Mouse (Mus musculus): ENCODE measurements around the gene Ebf1. TPM values are rescaled to one million over a fixed set of nuclear protein-coding genes. Genes with fewer than 3 reads are reported as not detected.

Ebf1 gene
- total RNA-seq, 1 experiment from 2014 or later, result 7.4 TPM

DNA sequence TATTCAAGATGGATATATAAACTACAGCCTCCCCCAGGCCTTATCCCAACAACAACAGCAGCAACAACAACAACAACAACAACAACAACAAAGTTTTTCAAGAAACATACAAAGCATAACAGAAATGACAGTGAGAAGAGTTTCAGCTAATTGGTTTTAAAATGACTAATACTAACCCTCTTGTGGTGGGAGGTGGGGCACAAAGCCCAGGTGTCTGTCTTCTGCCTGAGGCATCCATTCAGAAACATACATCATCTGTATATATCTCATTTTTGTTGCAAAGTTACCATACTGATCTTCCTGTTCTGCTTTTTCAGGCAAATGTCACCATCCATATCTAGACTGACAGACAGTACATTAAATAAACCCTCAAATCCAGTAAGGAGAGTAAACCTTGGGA lies 282.4 kb downstream of the Ebf1 start:
- no peak for ATAC-seq (replicated peaks; ENCODE audit: insufficient number of reproducible peaks, low FRiP score, low TSS enrichment, poor library complexity, severe bottlenecking)

- no peak for ATAC-seq (replicated peaks; ENCODE audit: insufficient number of reproducible peaks, low FRiP score, low TSS enrichment, poor library complexity, severe bottlenecking)
Measured at GRCm38 (mm10) chr11:44899965-44900364, 282.8 kb downstream of the Ebf1 start.

GRCm38 (mm10) chr11:44900496-44900895 lies 283.4 kb downstream of the Ebf1 start:
- no peak for ATAC-seq (replicated peaks; ENCODE audit: insufficient number of reproducible peaks, low FRiP score, low TSS enrichment, poor library complexity, severe bottlenecking)

GRCm38 (mm10) chr11:44901715-44902114 lies 284.6 kb downstream of the Ebf1 start:
- no peak for ATAC-seq (replicated peaks; ENCODE audit: insufficient number of reproducible peaks, low FRiP score, low TSS enrichment, poor library complexity, severe bottlenecking)

- no peak for ATAC-seq (replicated peaks; ENCODE audit: insufficient number of reproducible peaks, low FRiP score, low TSS enrichment, poor library complexity, severe bottlenecking)
Measured at GRCm38 (mm10) chr11:44902165-44902564, 285.0 kb downstream of the Ebf1 start.

DNA sequence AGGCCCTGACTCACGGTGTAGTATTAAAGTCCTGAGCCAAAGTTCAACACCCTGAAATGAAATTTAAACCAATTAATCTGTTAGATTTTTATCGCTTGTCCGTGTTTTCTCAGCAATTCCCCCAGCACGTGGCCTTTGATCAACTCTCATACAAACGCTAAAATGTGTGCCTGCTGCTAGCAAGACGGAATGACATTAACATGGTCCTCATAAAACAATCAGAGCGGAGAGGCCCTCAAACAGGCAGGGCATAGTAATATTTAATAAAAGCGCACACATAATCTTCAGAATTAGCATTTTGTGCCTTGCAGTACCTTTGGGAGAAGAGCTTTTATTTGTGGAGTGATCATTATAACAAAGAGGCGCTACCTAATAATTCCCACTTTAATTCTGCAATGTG lies 287.0 kb downstream of the Ebf1 start:
- ATAC-seq (replicated peaks; ENCODE audit: insufficient number of reproducible peaks, low FRiP score, low TSS enrichment, poor library complexity, severe bottlenecking), result no peak

DNA sequence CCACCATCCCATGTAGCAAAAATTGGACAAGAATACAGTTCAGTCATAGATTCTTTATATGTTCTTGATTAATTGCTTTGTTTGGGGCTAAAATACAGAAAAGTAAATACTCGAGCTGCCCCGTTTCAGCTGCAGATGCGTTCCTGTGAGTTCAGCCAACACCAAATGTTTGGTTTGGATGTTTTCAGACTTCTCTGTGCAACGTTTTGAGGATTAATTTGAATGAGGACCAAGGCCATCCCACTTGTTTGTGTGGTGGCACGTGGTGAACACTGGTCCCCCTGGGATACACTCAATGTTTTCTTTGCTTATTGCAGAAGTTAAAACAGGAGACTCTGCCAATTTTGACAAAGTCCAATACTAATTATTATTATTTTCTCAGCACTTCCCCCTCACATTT lies 289.3 kb downstream of the Ebf1 start:
- ATAC-seq (replicated peaks; ENCODE audit: insufficient number of reproducible peaks, low FRiP score, low TSS enrichment, poor library complexity, severe bottlenecking), result no peak

DNA sequence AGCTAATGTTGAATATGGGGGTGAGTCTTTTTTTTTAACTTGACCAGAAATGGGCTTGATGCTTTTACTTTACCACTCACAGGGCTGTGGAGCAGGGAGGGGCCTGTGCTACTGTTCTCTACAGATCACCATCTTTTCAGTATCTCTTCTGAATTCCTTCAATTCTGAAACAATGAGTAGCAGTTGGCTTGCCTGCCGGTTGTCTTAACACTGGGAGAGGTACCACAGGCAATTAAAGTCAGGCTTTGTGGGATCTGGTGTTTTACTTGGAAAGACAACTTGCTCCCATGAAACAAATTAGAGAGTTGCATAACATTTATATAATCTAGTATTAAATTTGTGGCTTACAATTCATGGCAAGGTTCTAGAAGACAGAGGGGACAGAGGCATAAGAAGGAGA lies 294.6 kb downstream of the Ebf1 start:
- ATAC-seq (replicated peaks; ENCODE audit: insufficient number of reproducible peaks, low FRiP score, low TSS enrichment, poor library complexity, severe bottlenecking), result no peak

- no peak for ATAC-seq (replicated peaks; ENCODE audit: insufficient number of reproducible peaks, low FRiP score, low TSS enrichment, poor library complexity, severe bottlenecking)
Measured at GRCm38 (mm10) chr11:44913806-44914205, 296.7 kb downstream of the Ebf1 start.

DNA sequence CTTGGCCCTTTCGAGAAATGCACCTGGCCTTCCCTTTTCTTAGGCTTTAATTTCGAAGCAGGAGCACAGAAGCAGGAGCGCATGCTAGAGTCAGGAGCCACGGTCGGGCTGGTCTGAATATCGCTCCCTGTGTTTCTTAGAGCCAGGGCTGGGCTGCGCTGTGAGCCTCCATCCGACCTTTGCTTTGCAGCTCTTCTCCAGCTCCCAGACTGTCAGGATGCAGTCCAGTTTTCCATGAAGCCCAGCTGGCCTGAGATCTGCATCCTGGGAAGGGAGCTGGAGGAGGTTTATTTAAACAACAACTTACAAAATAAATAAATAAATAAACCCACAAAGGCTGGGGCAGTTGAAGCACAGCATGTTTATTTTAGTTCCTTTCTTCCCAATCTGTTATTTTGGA lies 299.9 kb downstream of the Ebf1 start:
- no peak for ATAC-seq (replicated peaks; ENCODE audit: insufficient number of reproducible peaks, low FRiP score, low TSS enrichment, poor library complexity, severe bottlenecking)

DNA sequence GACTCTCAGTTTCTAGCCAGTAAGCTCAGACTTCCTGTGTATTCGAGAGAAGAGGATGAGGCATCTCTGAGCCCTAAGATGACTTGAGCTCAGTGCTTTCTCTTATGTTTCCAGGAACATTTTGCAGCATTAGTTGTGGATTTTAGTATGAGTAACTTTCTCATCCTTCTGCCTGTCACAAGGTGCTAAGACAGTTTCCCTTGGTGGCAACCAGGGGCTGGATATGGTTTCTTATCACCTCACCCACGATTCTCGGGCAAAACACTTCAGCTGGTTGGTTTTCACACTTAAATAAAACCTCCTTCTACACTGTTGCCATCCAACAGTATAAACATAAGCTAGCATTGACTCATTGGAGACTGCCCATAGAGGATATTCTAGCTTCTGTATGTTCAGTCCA lies 306.0 kb downstream of the Ebf1 start:
- ATAC-seq (replicated peaks; ENCODE audit: insufficient number of reproducible peaks, low FRiP score, low TSS enrichment, poor library complexity, severe bottlenecking), result no peak

DNA sequence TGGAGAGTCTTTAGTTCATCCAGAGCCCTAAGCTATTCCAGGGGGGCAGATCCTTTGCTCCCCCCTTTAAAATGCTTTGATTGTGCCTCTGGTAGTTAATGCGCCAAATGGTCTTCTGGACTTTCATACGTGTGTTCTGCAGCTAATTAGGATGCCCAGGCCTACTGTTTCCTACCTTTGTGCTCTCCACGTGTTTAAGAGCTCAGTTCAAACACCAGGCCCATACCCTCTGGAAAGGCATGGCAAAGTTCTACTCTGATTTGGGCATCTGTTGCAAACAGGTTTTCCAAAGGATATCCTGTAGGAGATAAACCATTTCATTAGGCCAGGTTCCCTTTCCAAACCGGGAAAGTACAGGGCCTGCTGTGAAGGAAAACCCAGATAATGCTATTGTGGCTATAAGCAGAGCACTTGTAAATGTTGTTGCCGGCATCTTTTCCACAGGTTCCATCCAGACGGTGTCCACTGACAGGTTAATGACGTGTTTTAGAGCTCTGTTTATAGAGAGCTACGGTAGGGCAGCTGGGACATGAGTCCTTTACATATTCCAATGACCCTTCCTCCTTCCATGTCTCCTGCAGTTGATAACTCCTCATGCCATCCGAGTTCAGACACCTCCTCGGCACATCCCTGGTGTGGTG lies 306.9 kb downstream of the Ebf1 start:
- ATAC-seq (replicated peaks; ENCODE audit: insufficient number of reproducible peaks, low FRiP score, low TSS enrichment, poor library complexity, severe bottlenecking), result no peak

DNA sequence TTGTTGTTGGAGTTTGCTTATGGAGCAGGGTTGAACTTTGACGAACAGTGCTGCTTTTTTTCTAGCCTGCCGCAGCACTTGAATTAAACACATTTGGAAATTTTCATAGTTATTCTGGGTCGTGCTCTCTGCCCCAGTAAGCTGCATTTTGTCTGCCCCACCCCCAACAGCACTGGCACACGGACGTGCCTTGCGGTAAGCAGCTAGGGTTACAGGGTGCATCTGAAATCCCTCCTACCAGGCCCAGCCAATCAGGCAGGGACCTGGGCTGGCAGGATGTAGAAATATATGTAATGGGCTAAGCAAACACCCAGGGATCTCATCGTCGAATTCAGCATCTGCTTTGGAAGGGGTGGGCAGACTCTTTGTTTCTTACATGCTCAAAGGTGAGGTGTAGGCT lies 307.8 kb downstream of the Ebf1 start:
- ATAC-seq (replicated peaks; ENCODE audit: insufficient number of reproducible peaks, low FRiP score, low TSS enrichment, poor library complexity, severe bottlenecking), result 0 out of 2 replicates have a peak, but pooled peaks have one; percentile 27

DNA sequence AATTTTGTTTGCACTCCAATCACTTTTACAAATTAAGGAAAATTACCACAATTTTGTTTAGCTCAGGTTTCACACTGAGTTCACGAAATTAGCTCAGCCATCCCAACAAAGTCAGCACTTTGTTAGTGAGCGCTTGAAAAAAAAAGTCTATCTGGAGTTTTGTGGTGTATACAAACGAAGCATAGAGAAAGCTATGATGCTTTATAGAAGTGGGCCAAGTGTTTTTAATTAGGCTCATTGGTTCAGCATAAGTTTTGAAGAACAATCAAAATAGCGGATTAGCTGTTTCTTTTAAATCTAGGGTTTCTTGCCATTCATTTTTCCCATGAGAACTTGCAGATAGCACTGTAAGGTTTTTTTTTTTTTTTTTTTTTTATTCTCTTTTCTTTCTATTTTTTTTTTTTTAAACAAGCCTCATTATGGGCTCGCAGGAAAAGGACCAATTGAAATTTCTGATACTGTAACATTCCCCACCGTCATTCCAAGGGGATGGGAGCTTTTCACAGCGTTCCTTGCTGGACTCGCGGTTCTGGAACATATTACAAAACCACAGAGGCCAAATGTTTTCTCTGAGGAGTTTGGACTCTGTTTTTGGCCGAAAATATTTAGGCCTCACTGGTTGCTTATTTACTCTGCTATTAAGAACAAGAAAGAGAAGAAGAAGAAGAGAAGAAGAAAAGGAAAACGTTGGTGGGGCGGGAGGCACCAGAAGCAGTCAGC lies 308.8 kb downstream of the Ebf1 start:
- no peak for ATAC-seq (replicated peaks; ENCODE audit: insufficient number of reproducible peaks, low FRiP score, low TSS enrichment, poor library complexity, severe bottlenecking)

GRCm38 (mm10) chr11:44928403-44928802 lies 311.3 kb downstream of the Ebf1 start:
- ATAC-seq (replicated peaks; ENCODE audit: insufficient number of reproducible peaks, low FRiP score, low TSS enrichment, poor library complexity, severe bottlenecking), result no peak

DNA sequence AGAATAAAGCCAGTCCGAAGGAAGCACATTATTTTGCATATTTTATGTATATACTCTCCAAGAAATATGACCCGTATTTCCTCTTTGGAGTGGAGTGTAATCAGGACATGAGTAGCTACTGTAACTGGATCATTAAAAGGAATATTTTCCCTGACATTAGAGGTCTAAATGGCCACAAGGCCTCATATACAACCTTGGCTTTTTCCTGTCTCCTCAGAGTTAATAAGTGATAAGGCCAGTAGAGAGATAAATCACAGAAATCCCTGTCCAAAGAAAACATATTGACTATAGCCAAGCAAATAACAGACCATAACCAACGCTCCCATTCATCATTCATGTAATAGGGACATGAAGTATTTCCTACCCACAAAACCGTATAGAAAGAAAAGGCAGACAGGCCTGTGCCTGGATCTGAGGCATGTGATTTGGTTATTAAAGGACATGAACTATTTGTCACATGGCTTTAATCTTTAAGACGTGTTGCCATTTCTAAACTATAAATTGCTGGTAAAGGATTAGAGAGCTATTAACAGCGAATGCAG lies 315.9 kb downstream of the Ebf1 start:
- ATAC-seq (replicated peaks; ENCODE audit: insufficient number of reproducible peaks, low FRiP score, low TSS enrichment, poor library complexity, severe bottlenecking), result no peak

DNA sequence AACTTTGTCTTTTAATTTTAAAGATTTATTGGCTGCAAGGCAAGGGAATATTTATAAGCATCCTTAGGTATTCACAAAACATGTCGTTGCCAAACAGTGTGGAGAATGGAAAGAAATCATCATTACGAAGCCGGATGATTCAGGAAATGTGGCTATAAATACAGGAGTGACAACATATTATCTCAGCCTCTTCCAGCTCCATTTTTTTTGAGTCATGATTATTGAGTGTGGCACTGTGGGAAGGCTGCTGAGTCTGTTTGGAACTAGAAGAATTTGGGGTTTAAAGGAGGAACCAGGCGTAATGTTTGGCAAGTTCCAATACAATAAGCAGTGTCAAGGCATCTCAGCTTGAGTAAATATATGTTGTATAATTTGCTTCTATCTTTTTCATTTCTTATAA lies 326.7 kb downstream of the Ebf1 start:
- no peak for ATAC-seq (replicated peaks; ENCODE audit: insufficient number of reproducible peaks, low FRiP score, low TSS enrichment, poor library complexity, severe bottlenecking)

DNA sequence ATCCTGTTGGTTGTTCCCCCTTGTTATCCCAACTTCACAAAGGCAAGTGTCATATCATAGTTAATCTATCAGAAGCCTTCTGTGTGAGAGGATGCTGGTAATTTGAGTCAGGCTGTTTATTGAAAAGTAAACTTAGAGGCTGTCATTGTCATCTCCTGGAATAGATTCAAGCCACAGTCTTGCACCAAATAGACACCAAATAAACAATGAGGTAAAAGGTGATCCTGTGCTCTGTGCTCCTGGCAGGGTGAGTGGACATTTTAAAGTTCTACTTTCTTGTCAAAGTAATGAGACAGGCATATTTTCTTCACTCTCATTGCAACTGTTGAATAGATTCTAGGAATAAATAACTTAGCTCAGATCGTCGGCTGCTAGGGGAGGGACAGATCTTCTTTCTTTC lies 327.3 kb downstream of the Ebf1 start:
- ATAC-seq (replicated peaks; ENCODE audit: insufficient number of reproducible peaks, low FRiP score, low TSS enrichment, poor library complexity, severe bottlenecking), result no peak

GRCm38 (mm10) chr11:44946618-44947017 lies 329.5 kb downstream of the Ebf1 start:
- no peak for ATAC-seq (replicated peaks; ENCODE audit: insufficient number of reproducible peaks, low FRiP score, low TSS enrichment, poor library complexity, severe bottlenecking)

DNA sequence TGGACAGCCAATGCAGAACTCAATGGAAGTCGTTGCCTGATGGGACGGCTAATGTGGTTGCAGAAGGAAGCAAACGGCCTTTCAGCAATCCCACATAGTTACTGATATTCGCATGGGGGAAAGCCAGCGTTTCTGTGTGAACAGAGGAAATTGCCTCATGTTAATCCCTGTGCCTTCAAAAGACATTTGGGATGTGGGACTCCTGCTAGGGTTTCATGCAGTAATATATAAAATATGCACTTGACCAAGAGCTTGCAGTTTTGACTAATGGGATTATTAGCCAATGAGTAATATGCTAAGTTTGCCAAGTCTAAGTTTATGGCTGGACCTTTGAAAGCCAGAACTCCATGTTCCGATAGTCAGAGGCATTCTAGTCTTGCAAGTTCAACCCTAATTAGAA lies 331.4 kb downstream of the Ebf1 start:
- ATAC-seq (replicated peaks; ENCODE audit: insufficient number of reproducible peaks, low FRiP score, low TSS enrichment, poor library complexity, severe bottlenecking), result no peak

All from monocyte, adult 5-6 weeks (primary cell).